Mouse (Mus musculus) liver, embryonic 14.5 days (tissue): ENCODE measurements around the gene Tgm7.

Experiments
- CTCF ChIP-seq: IDR thresholded peaks from 2 replicates; pipeline ENCODE4 v1.5.1; 2016; ENCODE audit warnings: antibody characterized with exemption, low read depth, control low read depth
- EP300 ChIP-seq: IDR thresholded peaks from 2 replicates; pipeline ENCODE4 v1.6.1; 2016; ENCODE audit warnings: antibody characterized with exemption, low read depth

GRCm38 (mm10) chr2:121141216-121142035 lies 31.8 kb upstream of the Tgm7 start:
- TF ChIP-seq EP300 (no peak), CTCF (no peak)
